Mouse (Mus musculus) heart, postnatal 0 days (tissue): ENCODE results near the gene Taf10.

Experiments
- CTCF ChIP-seq: IDR thresholded peaks from 2 replicates; pipeline ENCODE4 v1.5.1; 2016; ENCODE audit warnings: antibody characterized with exemption, control low read depth, low read depth
- EP300 ChIP-seq: IDR thresholded peaks from 2 replicates; pipeline ENCODE4 v1.6.1; 2016; ENCODE audit warnings: antibody characterized with exemption, low read depth

DNA sequence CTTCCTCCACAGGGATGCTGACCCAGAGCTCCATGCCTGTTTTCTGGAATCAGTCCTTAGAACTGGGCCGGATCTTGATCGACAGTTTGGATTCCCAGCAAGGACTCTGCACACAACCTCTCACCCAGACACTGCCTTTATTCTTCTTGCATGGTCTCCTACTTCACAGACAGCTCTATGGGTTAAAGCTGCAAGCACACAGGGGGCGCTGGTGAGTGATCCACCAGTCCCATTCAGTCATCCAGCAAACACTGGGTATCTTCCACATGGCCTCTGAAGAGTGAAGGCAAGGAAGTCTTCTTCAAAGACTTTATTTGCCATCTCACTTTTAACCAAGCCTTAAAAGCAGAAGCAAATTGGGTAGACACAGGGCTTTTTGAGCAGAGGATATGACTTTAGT lies 28.8 kb downstream of the Taf10 start:
- TF ChIP-seq CTCF: no peak
- TF ChIP-seq EP300: no peak
